Mouse (Mus musculus) testis, adult 10 weeks (tissue): ENCODE measurements around the gene Tlr11. TPM values are rescaled to one million over a fixed set of nuclear protein-coding genes. Genes with fewer than 3 reads are reported as not detected.

ENCODE experiments used
- polyA plus RNA-seq: library from polyadenylated mRNA; stranded (reverse); fragments of 350-450 nt; fragmentation: Illumina TruSeq; extraction: RNeasy Lipid Tissue Mini Kit (QIAGEN cat#74804); gene quantifications from one replicate; pipeline ENCODE4 v1.2.3, GENCODE M21; 2014; ENCODE audit warnings: low read depth, low replicate concordance

Tlr11 gene
- 0.10 TPM for polyA plus RNA-seq

DNA sequence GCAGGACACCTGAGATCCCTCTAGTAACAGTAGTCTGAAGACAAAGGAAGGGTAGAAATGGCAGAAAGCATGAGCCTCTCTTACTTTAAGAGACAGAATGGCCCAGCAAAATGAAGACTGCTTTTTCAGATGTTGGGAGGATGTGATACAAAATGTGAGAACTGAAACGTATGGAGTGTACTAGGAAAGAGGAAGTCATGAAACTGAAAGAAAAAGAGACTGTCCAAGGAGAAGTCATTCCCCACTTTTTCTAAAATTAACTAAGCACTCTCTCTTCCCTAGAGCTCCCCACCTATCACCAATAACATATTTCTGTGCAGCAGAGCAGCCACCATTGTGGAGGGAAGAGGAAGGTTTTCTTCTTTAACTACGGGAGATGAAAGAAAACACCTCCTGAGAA, at the start of gene Tlr11:
Gene Tlr11, plus strand, starts transcription at position 322 of the 400 bp plus-strand sequence.

DNA sequence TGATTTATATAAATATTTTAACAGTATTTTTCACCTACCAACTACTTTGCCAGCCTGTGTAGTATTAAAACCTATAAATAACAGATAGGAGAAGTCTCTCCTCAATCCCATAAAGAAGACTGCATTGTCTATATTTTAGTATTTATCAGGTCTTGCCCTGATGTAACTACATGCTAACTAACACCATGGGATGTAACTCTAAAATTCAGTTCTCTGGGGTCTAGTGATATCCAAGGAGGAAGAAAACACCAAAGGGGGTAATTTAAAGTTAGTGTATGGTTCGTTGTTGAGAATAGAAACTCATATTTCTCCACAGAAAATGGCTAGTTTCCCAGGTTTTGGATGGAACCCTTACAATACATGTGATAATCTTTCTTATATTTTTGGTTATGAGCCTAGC, 31.1 kb upstream of the Tlr11 start, which contains the start of gene Olfr734:
Gene Olfr734, minus strand, starts transcription at position 101 of the 400 bp plus-strand sequence.

DNA sequence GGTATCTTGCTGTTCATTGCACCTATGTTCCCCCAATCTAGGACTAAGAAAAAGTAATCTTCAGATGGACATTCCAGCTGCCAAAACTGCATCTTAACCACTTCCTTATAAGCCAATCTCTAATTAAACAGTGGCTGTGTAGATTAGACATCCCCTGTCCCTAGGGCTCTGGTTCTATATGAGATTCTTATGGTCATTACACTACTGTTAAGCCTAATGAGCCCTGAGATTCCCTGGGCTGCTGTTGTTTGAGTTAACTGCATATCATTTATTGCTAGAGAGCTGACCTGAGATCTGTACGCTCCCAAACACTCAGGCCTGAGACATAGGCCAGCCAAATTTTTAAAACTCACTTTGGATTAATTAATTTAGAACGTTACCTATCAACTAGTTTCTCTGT, 8.9 kb upstream of the Tlr11 start, which contains the start of gene Olfr735:
Gene Olfr735, minus strand, starts transcription at position 77 of the 400 bp plus-strand sequence.

DNA sequence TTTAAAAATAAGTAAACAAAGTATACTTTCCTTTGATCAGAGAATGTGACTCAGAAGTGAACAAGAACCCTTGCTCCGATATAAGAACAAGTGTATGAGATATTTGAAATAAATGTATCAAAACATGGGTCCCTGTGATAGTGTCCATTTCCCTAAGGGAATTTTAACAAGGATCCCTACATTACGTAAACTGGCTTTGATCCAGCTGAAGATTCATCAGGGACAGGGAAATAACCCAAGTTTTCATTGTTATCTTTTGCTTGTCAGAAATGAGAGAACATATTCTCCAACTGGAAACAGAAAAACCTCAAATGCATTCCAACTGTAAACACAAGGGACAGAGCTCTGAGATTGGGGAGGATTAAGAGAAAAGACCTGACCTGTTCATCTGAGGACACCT, 23.1 kb downstream of the Tlr11 start, which contains the start of gene Olfr736:
Gene Olfr736, plus strand, starts transcription at position 301 of the 400 bp plus-strand sequence.

DNA sequence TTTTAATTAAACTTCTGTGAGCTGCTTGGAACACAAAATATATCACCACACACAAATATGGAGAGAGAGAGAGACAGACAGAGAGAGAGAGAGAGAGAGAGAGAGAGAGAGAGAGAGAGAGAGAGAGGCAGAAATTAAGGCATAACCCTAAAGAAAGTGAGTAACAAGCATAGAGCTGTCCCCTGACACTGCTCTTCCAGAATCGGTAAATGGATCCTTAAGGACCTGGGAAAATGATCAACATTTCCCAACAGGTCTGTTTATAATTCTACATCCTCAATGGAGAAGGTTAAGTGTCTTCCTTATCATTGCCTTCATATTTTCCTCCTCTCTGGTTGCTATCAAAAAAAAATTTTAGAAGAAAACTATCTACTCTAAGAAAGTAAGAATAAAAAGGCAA, 49.6 kb downstream of the Tlr11 start, which contains the start of gene Olfr738:
Gene Olfr738, plus strand, starts transcription at position 301 of the 400 bp plus-strand sequence.

Other genes with a start within 250 kb of the Tlr11 start
- gene Olfr727, start 234.7 kb upstream of the Tlr11 start, polyA plus RNA-seq, result not detected
- gene Olfr728, start 215.2 kb upstream of the Tlr11 start, polyA plus RNA-seq, result not detected
- not detected for gene Olfr729, start 205.0 kb upstream of the Tlr11 start, polyA plus RNA-seq
- not detected for gene Olfr730, start 169.7 kb upstream of the Tlr11 start, polyA plus RNA-seq
- gene Olfr731, start 116.0 kb upstream of the Tlr11 start, polyA plus RNA-seq, result 0.41 TPM
- 0.49 TPM for gene Olfr732, start 73.7 kb upstream of the Tlr11 start, polyA plus RNA-seq
- gene Olfr733, start 56.4 kb upstream of the Tlr11 start, polyA plus RNA-seq, result 0.56 TPM
- gene Olfr734, start 31.2 kb upstream of the Tlr11 start, polyA plus RNA-seq, result 0.56 TPM
- 0.63 TPM for gene Olfr735, start 9.0 kb upstream of the Tlr11 start, polyA plus RNA-seq
- 0.10 TPM for gene Olfr736, start 23.2 kb downstream of the Tlr11 start, polyA plus RNA-seq
- gene Olfr738, start 49.7 kb downstream of the Tlr11 start, polyA plus RNA-seq, result not detected
- gene Olfr739, start 60.7 kb downstream of the Tlr11 start, polyA plus RNA-seq, result not detected
- not detected for gene Olfr740, start 87.6 kb downstream of the Tlr11 start, polyA plus RNA-seq
- gene Olfr741, start 114.8 kb downstream of the Tlr11 start, polyA plus RNA-seq, result not detected
- 0.08 TPM for gene Olfr742, start 145.7 kb downstream of the Tlr11 start, polyA plus RNA-seq
- 0.15 TPM for gene Olfr743, start 163.9 kb downstream of the Tlr11 start, polyA plus RNA-seq